Mouse (Mus musculus) lung, postnatal 0 days (tissue): ENCODE data around the gene Aldh1l2.

ENCODE experiments used
- CTCF ChIP-seq: IDR thresholded peaks from 2 replicates; pipeline ENCODE4 v1.5.1; 2016; ENCODE audit warnings: antibody characterized with exemption, mild to moderate bottlenecking
- EP300 ChIP-seq: IDR thresholded peaks from 2 replicates; pipeline ENCODE4 v1.6.1; 2016; ENCODE audit warnings: antibody characterized with exemption, mild to moderate bottlenecking, control low read depth

DNA sequence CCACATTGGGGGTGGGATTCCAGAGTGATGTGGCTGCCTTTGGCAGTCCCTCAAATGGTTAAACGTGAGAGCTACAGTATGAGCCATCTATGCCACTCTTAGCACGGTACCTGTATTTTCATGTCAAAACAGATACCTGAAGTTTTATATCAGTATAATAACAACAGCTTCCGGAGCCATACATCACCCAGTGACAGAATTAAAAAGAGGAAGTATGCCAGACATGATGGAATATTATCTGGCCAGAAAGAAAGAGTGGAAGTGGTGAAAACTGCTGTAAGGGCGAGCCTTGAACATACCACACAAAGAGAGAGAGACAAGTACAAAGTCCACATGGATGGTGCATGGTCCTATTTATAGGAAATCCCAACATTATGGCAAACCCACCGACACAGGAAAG is 22.6 kb downstream of the Aldh1l2 start:
- no peak for TF ChIP-seq CTCF
- no peak for TF ChIP-seq EP300
